Mouse (Mus musculus): ENCODE results near the gene Lmod2. TPM values are rescaled to one million over a fixed set of nuclear protein-coding genes. Genes with fewer than 3 reads are reported as not detected.

Gene Lmod2
- total and polyA plus RNA-seq, 2 experiments: 0.37 TPM; not detected in 1

GRCm38 (mm10) chr6:24573319-24573718 lies 24.2 kb upstream of the Lmod2 start:
- DNase-seq (ENCODE audit: extremely low read depth, low read depth, low spot score): no peak
- no peak for TF ChIP-seq POLR2A (IDR thresholded peaks at IDR 0.05; ENCODE audit: extremely low read depth, insufficient read depth, low read length)
- no peak for TF ChIP-seq CTCF (IDR thresholded peaks at IDR 0.05; ENCODE audit: low read depth, low read length)
- Histone ChIP-seq H3K27me3 (ENCODE audit: control insufficient read depth, insufficient read depth, low read length) (no peaks in the 10 kb centered on the region), H3K4me3 (ENCODE audit: insufficient read depth, low read depth, low read length) (no peak overlapping the region), H3K4me1 (ENCODE audit: control insufficient read depth, insufficient read depth, low read length) (no peaks in the 10 kb centered on the region), H3K9ac (ENCODE audit: low read depth, low read length) (no peak overlapping the region), H3K36me3 (ENCODE audit: control insufficient read depth, insufficient read depth, low read length) (no peaks in the 10 kb centered on the region), H3K79me2 (ENCODE audit: control insufficient read depth, insufficient read depth, low read length) (no peaks in the 10 kb centered on the region), H3K27ac (replicated peaks; ENCODE audit: insufficient read depth, low read depth, low read length) (no peak overlapping the region)

GRCm38 (mm10) chr6:24583456-24583855 lies 14.1 kb upstream of the Lmod2 start:
- H3K9ac ChIP-seq (ENCODE audit: low read depth, low read length): no peak overlapping the region
- H3K4me1 ChIP-seq (ENCODE audit: control insufficient read depth, insufficient read depth, low read length): no peaks in the 10 kb centered on the region; the same call in 1 of the 2 replicates
- 82% methylated on average over 3 of the region's 3 CpGs for WGBS
- H3K36me3 ChIP-seq (ENCODE audit: control insufficient read depth, insufficient read depth, low read length): no peaks in the 10 kb centered on the region
- no peaks in the 10 kb centered on the region for H3K79me2 ChIP-seq (ENCODE audit: control insufficient read depth, insufficient read depth, low read length)
- DNase-seq (ENCODE audit: extremely low read depth, low read depth, low spot score): no peak
- no peak overlapping the region for H3K27ac ChIP-seq (replicated peaks; ENCODE audit: insufficient read depth, low read depth, low read length)
- H3K4me3 ChIP-seq (ENCODE audit: insufficient read depth, low read depth, low read length): no peak overlapping the region
- TF ChIP-seq POLR2A (IDR thresholded peaks at IDR 0.05; ENCODE audit: extremely low read depth, insufficient read depth, low read length): no peak
- no peak for TF ChIP-seq CTCF (IDR thresholded peaks at IDR 0.05; ENCODE audit: low read depth, low read length)
- H3K27me3 ChIP-seq (ENCODE audit: control insufficient read depth, insufficient read depth, low read length): no peaks in the 10 kb centered on the region

GRCm38 (mm10) chr6:24585431-24586310 lies 11.9 kb upstream of the Lmod2 start:
- H3K27me3 ChIP-seq (ENCODE audit: control insufficient read depth, insufficient read depth, low read length): no peaks in the 10 kb centered on the region
- 59% methylated on average over 10 of the region's 10 CpGs for WGBS
- H3K79me2 ChIP-seq (ENCODE audit: control insufficient read depth, insufficient read depth, low read length): no peaks in the 10 kb centered on the region
- H3K9ac ChIP-seq (ENCODE audit: low read depth, low read length): no peak overlapping the region
- H3K4me1 ChIP-seq (ENCODE audit: control insufficient read depth, insufficient read depth, low read length): no peaks in the 10 kb centered on the region; the same call in 1 of the 2 replicates
- H3K27ac ChIP-seq (replicated peaks; ENCODE audit: insufficient read depth, low read depth, low read length): peak overlapping the region; percentile 39
- no peak overlapping the region for H3K4me3 ChIP-seq (ENCODE audit: insufficient read depth, low read depth, low read length)
- no peaks in the 10 kb centered on the region for H3K36me3 ChIP-seq (ENCODE audit: control insufficient read depth, insufficient read depth, low read length)
- DNase-seq (ENCODE audit: extremely low read depth, low read depth, low spot score): no peak
- TF ChIP-seq CTCF (IDR thresholded peaks at IDR 0.05; ENCODE audit: low read depth, low read length): no peak

GRCm38 (mm10) chr6:24586885-24587284 lies 10.7 kb upstream of the Lmod2 start:
- no peaks in the 10 kb centered on the region for H3K36me3 ChIP-seq (ENCODE audit: control insufficient read depth, insufficient read depth, low read length)
- H3K4me3 ChIP-seq (ENCODE audit: insufficient read depth, low read depth, low read length): no peak overlapping the region
- WGBS: 62% methylated on average over 3 of the region's 3 CpGs
- H3K27me3 ChIP-seq (ENCODE audit: control insufficient read depth, insufficient read depth, low read length): no peaks in the 10 kb centered on the region
- no peak for DNase-seq (ENCODE audit: extremely low read depth, low read depth, low spot score)
- TF ChIP-seq CTCF (IDR thresholded peaks at IDR 0.05; ENCODE audit: low read depth, low read length) (no peak), POLR2A (IDR thresholded peaks at IDR 0.05; ENCODE audit: extremely low read depth, insufficient read depth, low read length) (no peak)
- no peaks in the 10 kb centered on the region for H3K79me2 ChIP-seq (ENCODE audit: control insufficient read depth, insufficient read depth, low read length)
- H3K9ac ChIP-seq (ENCODE audit: low read depth, low read length): no peak overlapping the region
- no peak overlapping the region for H3K27ac ChIP-seq (replicated peaks; ENCODE audit: insufficient read depth, low read depth, low read length)
- no peaks in the 10 kb centered on the region; the same call in 1 of the 2 replicates for H3K4me1 ChIP-seq (ENCODE audit: control insufficient read depth, insufficient read depth, low read length)

GRCm38 (mm10) chr6:24590282-24590681 lies 7.3 kb upstream of the Lmod2 start:
- Histone ChIP-seq H3K9ac (ENCODE audit: low read depth, low read length) (no peak overlapping the region), H3K4me3 (ENCODE audit: insufficient read depth, low read depth, low read length) (no peak overlapping the region), H3K27me3 (ENCODE audit: control insufficient read depth, insufficient read depth, low read length) (no peaks in the 10 kb centered on the region), H3K36me3 (ENCODE audit: control insufficient read depth, insufficient read depth, low read length) (no peaks in the 10 kb centered on the region), H3K4me1 (ENCODE audit: control insufficient read depth, insufficient read depth, low read length) (no peaks in the 10 kb centered on the region; the same call in 1 of the 2 replicates), H3K79me2 (ENCODE audit: control insufficient read depth, insufficient read depth, low read length) (no peaks in the 10 kb centered on the region), H3K27ac (replicated peaks; ENCODE audit: insufficient read depth, low read depth, low read length) (no peak overlapping the region)
- 96% methylated on average over 5 of the region's 5 CpGs for WGBS
- TF ChIP-seq POLR2A (IDR thresholded peaks at IDR 0.05; ENCODE audit: extremely low read depth, insufficient read depth, low read length): no peak
- no peak for DNase-seq (ENCODE audit: extremely low read depth, low read depth, low spot score)

Measured in liver, adult 2 months (tissue).